In genomic region chr11:59663776-59664320, GRCm38 (mm10) we compare ENCODE assay signal across 8 mouse cellular contexts. TPM values are rescaled to one million over a fixed set of nuclear protein-coding genes. Genes with fewer than 3 reads are reported as not detected.
DNase-seq lines count a peak whose midpoint lies in the region; ATAC-seq and TF ChIP-seq lines count a peak whose summit lies in the region.

No protein-coding gene starts in this region.

- peak overlapping the region; percentile 96 for H3K27ac ChIP-seq in embryonic fibroblast, embryonic 13.5 days (ENCODE audit: insufficient read depth, low read length)
- H3K27ac ChIP-seq in intestine, postnatal 0 days (ENCODE audit: low read depth, low read length): peak overlapping the region; percentile 54; the same call in 1 of the 2 replicates
- H3K27ac ChIP-seq in midbrain, embryonic 14.5 days (replicated peaks; ENCODE audit: low read depth, low read length): no peak overlapping the region

- WGBS in intestine, postnatal 0 days: 11% methylated on average over 3 of the region's 3 CpGs
- WGBS in midbrain, embryonic 14.5 days: 23% methylated on average over 3 of the region's 3 CpGs

- peak overlapping the region; percentile 99 for H3K4me3 ChIP-seq in embryonic fibroblast, embryonic 13.5 days (ENCODE audit: insufficient read depth, low read length)
- H3K4me3 ChIP-seq in intestine, postnatal 0 days (ENCODE audit: low read depth, low read length): peak overlapping the region; percentile 69
- peak overlapping the region; percentile 71 for H3K4me3 ChIP-seq in midbrain, embryonic 14.5 days (replicated peaks; ENCODE audit: low read depth, low read length)

- ATAC-seq in intestine, postnatal 0 days: no peak
- no peak for ATAC-seq in midbrain, embryonic 14.5 days (ENCODE audit: low FRiP score, low TSS enrichment)
- ATAC-seq in megakaryocyte-erythroid progenitor cell, adult 5-6 weeks (replicated peaks; ENCODE audit: low FRiP score, low TSS enrichment, poor library complexity, severe bottlenecking): no peak

- peaks cover 14% of the 10 kb centered on the region for H3K4me1 ChIP-seq in embryonic fibroblast, embryonic 13.5 days (ENCODE audit: control insufficient read depth, insufficient read depth, low read length)
- H3K4me1 ChIP-seq in intestine, postnatal 0 days (replicated peaks; ENCODE audit: control insufficient read depth, insufficient read depth, low read length): peaks cover 5% of the 10 kb centered on the region
- peaks cover 36% of the 10 kb centered on the region for H3K4me1 ChIP-seq in midbrain, embryonic 14.5 days (ENCODE audit: control insufficient read depth, insufficient read depth, low read length)

- TF ChIP-seq POLR2A in embryonic fibroblast, embryonic 13.5 days (IDR thresholded peaks at IDR 0.05; ENCODE audit: low read depth, low read length): no peak

- peak; percentile 30 for DNase-seq in kidney, adult 9 months
- no peak for DNase-seq in kidney, adult 8-10 months
- peak; percentile 5 for DNase-seq in midbrain, embryonic 14.5 days
- no peak for DNase-seq in right cerebral cortex, postnatal 25 days
- DNase-seq in thymus, postnatal 0 days (ENCODE audit: low spot score): no peak

- no peaks in the 10 kb centered on the region for H3K9me3 ChIP-seq in intestine, postnatal 0 days (ENCODE audit: control insufficient read depth)
- no peaks in the 10 kb centered on the region for H3K9me3 ChIP-seq in midbrain, embryonic 14.5 days (ENCODE audit: control insufficient read depth, low read length)

- H3K9ac ChIP-seq in intestine, postnatal 0 days (ENCODE audit: low read depth, low read length): peak overlapping the region; percentile 83
- H3K9ac ChIP-seq in midbrain, embryonic 14.5 days (replicated peaks; ENCODE audit: low read length): peak overlapping the region; percentile 80; the same call in 1 of the 2 replicates

- H3K4me2 ChIP-seq in intestine, postnatal 0 days (replicated peaks; ENCODE audit: low read depth): peak overlapping the region; percentile 84
- peak overlapping the region; percentile 88 for H3K4me2 ChIP-seq in midbrain, embryonic 14.5 days (ENCODE audit: low read length)

- H3K27me3 ChIP-seq in intestine, postnatal 0 days (replicated peaks; ENCODE audit: control insufficient read depth, insufficient read depth, low read length): no peaks in the 10 kb centered on the region
- H3K27me3 ChIP-seq in midbrain, embryonic 14.5 days (ENCODE audit: control insufficient read depth, insufficient read depth, low read length): no peaks in the 10 kb centered on the region

- TF ChIP-seq CTCF in embryonic fibroblast, embryonic 13.5 days (IDR thresholded peaks at IDR 0.05; ENCODE audit: borderline replicate concordance, insufficient read depth, low read length): no peak
- 0 out of 2 replicates have a peak, but pooled peaks have one; percentile 16 for TF ChIP-seq CTCF in intestine, postnatal 0 days (IDR thresholded peaks at IDR 0.05; ENCODE audit: low read depth)

- H3K36me3 ChIP-seq in intestine, postnatal 0 days (ENCODE audit: control insufficient read depth, insufficient read depth): no peaks in the 10 kb centered on the region
- H3K36me3 ChIP-seq in midbrain, embryonic 14.5 days (ENCODE audit: control insufficient read depth, insufficient read depth, low read length): no peaks in the 10 kb centered on the region

RNA-seq across cellular contexts. Expression of gene Mprip, which starts 2.7 kb away (rescaled TPM):
- polyA plus RNA-seq in embryonic fibroblast, embryonic 13.5 days (2011; ENCODE audit: insufficient read length, low read depth, missing spikeins): 233 and 249 TPM in 2 replicates
- 27.8 and 32.6 TPM in 2 replicates for polyA plus RNA-seq in intestine, postnatal 0 days (2015; fragmentation: Nextera tagmentation; extraction: Ambion mirVana)
- 62.6 and 68.7 TPM in 2 replicates for polyA plus RNA-seq in midbrain, embryonic 14.5 days (2014; fragmentation: Nextera tagmentation; extraction: Ambion mirVana)
- 53.1 and 65.7 TPM in 2 replicates for total RNA-seq in megakaryocyte-erythroid progenitor cell, adult 5-6 weeks (2014; fragmentation: Nextera tagmentation)
- total RNA-seq in megakaryocyte-erythroid progenitor cell, adult 5-6 weeks (2017): 71.1 and 75.5 TPM in 2 replicates
- polyA plus RNA-seq in thymus, postnatal 0 days (2015; fragmentation: Nextera tagmentation; extraction: Ambion mirVana): 46.7 and 55.6 TPM in 2 replicates

Comparison
In these comparisons a context has a peak if more than half of its experiments do, and no peak if none do; other contexts are left out.
1. DNase-seq: peak in kidney, adult 9 months (single experiment) and midbrain, embryonic 14.5 days (single experiment); none in kidney, adult 8-10 months (0 of 2), right cerebral cortex, postnatal 25 days (single experiment) and thymus, postnatal 0 days (single experiment).
2. Peak in every context shown above with its lines, with median percentiles within 50 percentile points of each other: H3K4me3 ChIP-seq.